Mouse (Mus musculus) brain, embryonic 14.5 days (tissue): Measurements from ENCODE around the gene Cbarp. TPM values are rescaled to one million over a fixed set of nuclear protein-coding genes. Genes with fewer than 3 reads are reported as not detected.

ENCODE experiments used
- DNase-seq: peaks from one replicate; pipeline ENCODE4 v3.0.0-alpha.2; 2011; ENCODE audit warnings: low read depth
- CTCF ChIP-seq: fragments of 200-500 bp; IDR thresholded peaks from 2 replicates; pipeline ENCODE4 v1.5.1; 2012; ENCODE audit warnings: inconsistent platforms, mild to moderate bottlenecking, moderate library complexity, borderline replicate concordance; ENCODE audit not compliant: insufficient read depth, insufficient read length; ENCODE audit errors: extremely low read depth
- POLR2A ChIP-seq: fragments of 200-500 bp; IDR thresholded peaks from 2 replicates; pipeline ENCODE4 v1.6.1; 2012; ENCODE audit warnings: mild to moderate bottlenecking, inconsistent platforms, borderline replicate concordance; ENCODE audit not compliant: poor library complexity, insufficient read depth, insufficient read length, severe bottlenecking; ENCODE audit errors: extremely low read depth
- polyA plus RNA-seq: library from polyadenylated mRNA; depleted of rRNA; stranded (reverse); fragments of >200 nt; gene quantifications from 2 replicates; pipeline ENCODE4 v1.2.3, GENCODE M21; 2012; rRNA removed

Cbarp gene
- polyA plus RNA-seq, 1 experiment: 242 TPM

- no peak for DNase-seq
- TF ChIP-seq CTCF (no peak), POLR2A (no peak)
Observed at GRCm38 (mm10) chr10:80086847-80087246, 53.8 kb downstream of the Cbarp start.

GRCm38 (mm10) chr10:80084817-80085487 lies 55.7 kb downstream of the Cbarp start:
- TF ChIP-seq CTCF (no peak), POLR2A (no peak)
- peak; percentile 32 for DNase-seq

DNA sequence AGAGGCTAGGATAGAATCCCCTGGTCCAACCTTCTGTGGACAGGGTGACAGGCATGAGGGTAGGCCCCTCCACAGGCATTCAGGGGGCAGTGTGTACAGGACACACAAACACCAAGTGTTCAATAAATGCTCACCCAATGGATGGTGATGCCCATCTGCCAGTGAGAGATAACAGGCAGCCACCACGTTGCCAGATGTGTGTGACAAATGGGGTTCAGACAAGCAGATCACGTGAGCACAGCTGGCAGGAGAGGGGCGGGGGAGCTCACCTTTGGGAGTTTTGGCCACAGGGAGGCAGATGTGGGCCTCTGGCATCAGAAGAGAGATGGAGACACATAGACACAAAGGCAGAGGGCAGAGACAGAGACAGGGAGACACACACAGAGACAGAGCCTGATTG lies 59.6 kb downstream of the Cbarp start:
- TF ChIP-seq CTCF (no peak), POLR2A (no peak)
- no peak for DNase-seq

Other genes with a start within 250 kb of the Cbarp start
- gene Cfd, start 250.0 kb downstream of the Cbarp start, polyA plus RNA-seq: 0.60 and 0.81 TPM in 2 replicates
- 84.7 and 92.6 TPM in 2 replicates for gene Med16, start 231.9 kb downstream of the Cbarp start, polyA plus RNA-seq
- gene Gm26602, start 230.0 kb downstream of the Cbarp start, polyA plus RNA-seq: not detected in 2 replicates
- gene Kiss1r, start 223.9 kb downstream of the Cbarp start, polyA plus RNA-seq: 4.1 and 4.4 TPM in 2 replicates
- 195 and 197 TPM in 2 replicates for gene R3hdm4, start 219.6 kb downstream of the Cbarp start, polyA plus RNA-seq
- 5.2 and 7.0 TPM in 2 replicates for gene Arid3a, start 213.8 kb downstream of the Cbarp start, polyA plus RNA-seq
- gene Wdr18, start 180.7 kb downstream of the Cbarp start, polyA plus RNA-seq: 59.7 and 74.1 TPM in 2 replicates
- gene Grin3b, start 170.1 kb downstream of the Cbarp start, polyA plus RNA-seq: 0.20 and 0.38 TPM in 2 replicates
- 221 and 337 TPM in 2 replicates for gene Tmem259, start 156.5 kb downstream of the Cbarp start, polyA plus RNA-seq
- gene Cnn2, start 152.3 kb downstream of the Cbarp start, polyA plus RNA-seq: 21.2 and 30.7 TPM in 2 replicates
- gene Abca7, start 144.3 kb downstream of the Cbarp start, polyA plus RNA-seq: 12.2 and 12.7 TPM in 2 replicates
- gene Arhgap45, start 124.2 kb downstream of the Cbarp start, polyA plus RNA-seq: 3.4 and 3.8 TPM in 2 replicates
- 216 and 272 TPM in 2 replicates for gene Polr2e, start 101.0 kb downstream of the Cbarp start, polyA plus RNA-seq
- 376 and 484 TPM in 2 replicates for gene Gpx4, start 93.7 kb downstream of the Cbarp start, polyA plus RNA-seq
- gene Sbno2, start 35.3 kb downstream of the Cbarp start, polyA plus RNA-seq: 30.2 and 31.1 TPM in 2 replicates
- 112 and 127 TPM in 2 replicates for gene Stk11, start 25.0 kb downstream of the Cbarp start, polyA plus RNA-seq
- gene Atp5d, start 2.2 kb downstream of the Cbarp start, polyA plus RNA-seq: 445 and 501 TPM in 2 replicates
- gene Midn, start 7.4 kb upstream of the Cbarp start, polyA plus RNA-seq: 177 and 213 TPM in 2 replicates
- 381 and 490 TPM in 2 replicates for gene Cirbp, start 25.1 kb upstream of the Cbarp start, polyA plus RNA-seq
- 18.5 and 21.2 TPM in 2 replicates for gene 1600002K03Rik, start 32.1 kb upstream of the Cbarp start, polyA plus RNA-seq
- 57.2 and 66.4 TPM in 2 replicates for gene Efna2, start 38.6 kb upstream of the Cbarp start, polyA plus RNA-seq
- 59.1 and 61.2 TPM in 2 replicates for gene Mum1, start 85.6 kb upstream of the Cbarp start, polyA plus RNA-seq
- gene Ndufs7, start 108.3 kb upstream of the Cbarp start, polyA plus RNA-seq: 272 and 426 TPM in 2 replicates
- 15.3 and 19.8 TPM in 2 replicates for gene Gamt, start 120.2 kb upstream of the Cbarp start, polyA plus RNA-seq
- gene Dazap1, start 120.7 kb upstream of the Cbarp start, polyA plus RNA-seq: 158 and 207 TPM in 2 replicates
- gene Rps15, start 151.6 kb upstream of the Cbarp start, polyA plus RNA-seq: 2,157 and 2,683 TPM in 2 replicates
- gene Apc2, start 155.1 kb upstream of the Cbarp start, polyA plus RNA-seq: 189 and 292 TPM in 2 replicates
- gene 2310011J03Rik, start 179.7 kb upstream of the Cbarp start, polyA plus RNA-seq: 22.5 and 32.9 TPM in 2 replicates
- gene Pcsk4, start 188.7 kb upstream of the Cbarp start, polyA plus RNA-seq: 4.5 and 6.0 TPM in 2 replicates
- gene Reep6, start 189.1 kb upstream of the Cbarp start, polyA plus RNA-seq: 1.7 and 4.6 TPM in 2 replicates
- 1.4 and 1.5 TPM in 2 replicates for gene Adamtsl5, start 207.6 kb upstream of the Cbarp start, polyA plus RNA-seq
- 3.9 and 4.7 TPM in 2 replicates for gene Plk5, start 215.6 kb upstream of the Cbarp start, polyA plus RNA-seq
- 112 and 115 TPM in 2 replicates for gene Mex3d, start 246.8 kb upstream of the Cbarp start, polyA plus RNA-seq